Mouse (Mus musculus) kidney, adult 8-10 months (tissue): Measurements from ENCODE around the gene Zfp652.

Experiments
- DNase-seq, 2 experiments: peaks; one replicate each; pipeline ENCODE4 v3.0.0; 2022

The Zfp652 gene

GRCm38 (mm10) chr11:95769208-95769607, 56.7 kb downstream of the Zfp652 start:
- no peak for DNase-seq

- DNase-seq, result peak in 1 of 2 experiments; percentile 36
These were observed 58.4 kb downstream of the Zfp652 start for GRCm38 (mm10) chr11:95770720-95771364.

GRCm38 (mm10) chr11:95771665-95772064, 59.2 kb downstream of the Zfp652 start:
- DNase-seq, result no peak

GRCm38 (mm10) chr11:95773264-95773663, 60.8 kb downstream of the Zfp652 start:
- no peak for DNase-seq

GRCm38 (mm10) chr11:95777323-95778297, 65.1 kb downstream of the Zfp652 start:
- peak; percentile 35 to 53 for DNase-seq

GRCm38 (mm10) chr11:95778831-95779251, 66.4 kb downstream of the Zfp652 start:
- DNase-seq, result peak in 1 of 2 experiments; percentile 25

- DNase-seq, result no peak
These were observed 66.9 kb downstream of the Zfp652 start for GRCm38 (mm10) chr11:95779366-95779765.

GRCm38 (mm10) chr11:95780480-95780879, 68.0 kb downstream of the Zfp652 start:
- no peak for DNase-seq

GRCm38 (mm10) chr11:95781557-95781956, 69.1 kb downstream of the Zfp652 start:
- no peak for DNase-seq

GRCm38 (mm10) chr11:95783457-95783856, 71.0 kb downstream of the Zfp652 start:
- DNase-seq, result no peak

- DNase-seq, result no peak
These were observed 71.5 kb downstream of the Zfp652 start for GRCm38 (mm10) chr11:95783958-95784357.

- no peak for DNase-seq
These were observed 73.2 kb downstream of the Zfp652 start for GRCm38 (mm10) chr11:95785675-95786074.

GRCm38 (mm10) chr11:95786511-95786910, 74.0 kb downstream of the Zfp652 start:
- no peak for DNase-seq

- DNase-seq, result peak; percentile 39 to 54
These were observed 77.0 kb downstream of the Zfp652 start for GRCm38 (mm10) chr11:95789451-95789891.

GRCm38 (mm10) chr11:95791787-95792186, 79.3 kb downstream of the Zfp652 start:
- no peak for DNase-seq

GRCm38 (mm10) chr11:95792950-95793509, 80.6 kb downstream of the Zfp652 start:
- DNase-seq, result no peak

GRCm38 (mm10) chr11:95794201-95794600, 81.7 kb downstream of the Zfp652 start:
- no peak for DNase-seq

GRCm38 (mm10) chr11:95795582-95795981, 83.1 kb downstream of the Zfp652 start:
- DNase-seq, result peak; percentile 23 to 42

- no peak for DNase-seq
These were observed 92.5 kb downstream of the Zfp652 start for GRCm38 (mm10) chr11:95805010-95805409.

- DNase-seq, result peak in 1 of 2 experiments; percentile 32
These were observed 93.1 kb downstream of the Zfp652 start for GRCm38 (mm10) chr11:95805527-95805926.

- no peak for DNase-seq
These were observed 95.4 kb downstream of the Zfp652 start for GRCm38 (mm10) chr11:95807884-95808283.

GRCm38 (mm10) chr11:95808448-95809011, 96.1 kb downstream of the Zfp652 start:
- DNase-seq, result no peak

GRCm38 (mm10) chr11:95809603-95810002, 97.1 kb downstream of the Zfp652 start:
- DNase-seq, result no peak
